Comparison of ENCODE assay signal across 10 mouse cellular contexts in genomic region chr7:138923756-138924425, GRCm38 (mm10). TPM values are rescaled to one million over a fixed set of nuclear protein-coding genes. Genes with fewer than 3 reads are reported as not detected.
DNase-seq lines count a peak whose midpoint lies in the region; ATAC-seq and TF ChIP-seq lines count a peak whose summit lies in the region.
"Had no signal": no experiment of that assay in that cellular context is flagged by ENCODE, and none has a peak within 500 bp of the region (broad histone marks: within the 10 kb centered on the region; RNA-seq: fewer than 3 reads in every experiment).

No protein-coding gene starts in this region.

- no peaks in the 10 kb centered on the region for H3K27me3 ChIP-seq in hindbrain, postnatal 0 days (ENCODE audit: insufficient read depth, low read length)
- no peaks in the 10 kb centered on the region for H3K27me3 ChIP-seq in hindbrain, embryonic 12.5 days
- H3K27me3 ChIP-seq in liver, postnatal 0 days (ENCODE audit: insufficient read depth, low read length) = no peaks in the 10 kb centered on the region
- H3K27me3 ChIP-seq: embryonic facial prominence, embryonic 12.5 days; limb, embryonic 15.5 days had no signal

- no peaks in the 10 kb centered on the region for H3K9me3 ChIP-seq in hindbrain, postnatal 0 days (ENCODE audit: low read length)
- no peaks in the 10 kb centered on the region for H3K9me3 ChIP-seq in hindbrain, embryonic 12.5 days (replicated peaks)
- H3K9me3 ChIP-seq in liver, postnatal 0 days (ENCODE audit: low read length) = no peaks in the 10 kb centered on the region
- H3K9me3 ChIP-seq: embryonic facial prominence, embryonic 12.5 days; limb, embryonic 15.5 days had no signal

- H3K4me3 ChIP-seq in hindbrain, postnatal 0 days (ENCODE audit: low read length) = no peak overlapping the region
- no peak overlapping the region for H3K4me3 ChIP-seq in hindbrain, embryonic 12.5 days
- H3K4me3 ChIP-seq in bone marrow, adult 2 months (replicated peaks; ENCODE audit: control insufficient read depth, low read depth, low read length) = no peak overlapping the region
- no peak overlapping the region for H3K4me3 ChIP-seq in liver, postnatal 0 days (ENCODE audit: low read depth, low read length)
- H3K4me3 ChIP-seq: embryonic facial prominence, embryonic 12.5 days; limb, embryonic 15.5 days had no signal

- no peak for ATAC-seq in hindbrain, postnatal 0 days
- no peak for ATAC-seq in hindbrain, embryonic 12.5 days (ENCODE audit: low FRiP score)
- ATAC-seq in liver, postnatal 0 days = no peak

- H3K4me1 ChIP-seq in hindbrain, postnatal 0 days (ENCODE audit: insufficient read depth, low read length) = no peaks in the 10 kb centered on the region; the same call in 1 of the 2 replicates
- H3K4me1 ChIP-seq in hindbrain, embryonic 12.5 days = peaks cover 10% of the 10 kb centered on the region
- peaks cover 1% of the 10 kb centered on the region for H3K4me1 ChIP-seq in bone marrow, adult 2 months (ENCODE audit: control insufficient read depth, insufficient read depth, low read length)
- peaks cover 9% of the 10 kb centered on the region for H3K4me1 ChIP-seq in liver, postnatal 0 days (ENCODE audit: insufficient read depth)

- 9% methylated on average over 3 of the region's 3 CpGs for WGBS in hindbrain, postnatal 0 days
- 10% methylated on average over 3 of the region's 3 CpGs for WGBS in hindbrain, embryonic 12.5 days
- WGBS in bone marrow, adult 2 months = 16% methylated on average over 3 of the region's 3 CpGs
- WGBS in liver, postnatal 0 days (ENCODE audit: insufficient replicate concordance) = 8% methylated on average over 3 of the region's 3 CpGs

- H3K36me3 ChIP-seq in hindbrain, postnatal 0 days (ENCODE audit: insufficient read depth, low read length) = no peaks in the 10 kb centered on the region
- no peaks in the 10 kb centered on the region for H3K36me3 ChIP-seq in hindbrain, embryonic 12.5 days
- H3K36me3 ChIP-seq in liver, postnatal 0 days (replicated peaks; ENCODE audit: insufficient read depth, low read length) = no peaks in the 10 kb centered on the region
- H3K36me3 ChIP-seq: embryonic facial prominence, embryonic 12.5 days; limb, embryonic 15.5 days had no signal

- DNase-seq in hindbrain, postnatal 0 days (ENCODE audit: low spot score) = peak; percentile 44
- DNase-seq in ES-CJ7 (ENCODE audit: low read depth, low spot score) = peak; percentile 76
- peak; percentile 54 for DNase-seq in liver, postnatal 0 days
- no peak for DNase-seq in spleen, adult 12 weeks (ENCODE audit: low spot score)
- no peak for DNase-seq in cerebellum, adult 11-12 months
- DNase-seq in urinary bladder, postnatal 4 days (ENCODE audit: low spot score in 2 of 2) = no peak

- no peak overlapping the region for H3K4me2 ChIP-seq in hindbrain, postnatal 0 days (ENCODE audit: low read depth, low read length)
- no peak overlapping the region for H3K4me2 ChIP-seq in hindbrain, embryonic 12.5 days (replicated peaks)
- H3K4me2 ChIP-seq in liver, postnatal 0 days (ENCODE audit: low read depth, low read length) = no peak overlapping the region
- H3K4me2 ChIP-seq: embryonic facial prominence, embryonic 12.5 days; limb, embryonic 15.5 days had no signal

- no peak for TF ChIP-seq EP300 in liver, postnatal 0 days (IDR thresholded peaks at IDR 0.05; ENCODE audit: low read depth)

- TF ChIP-seq CTCF in hindbrain, postnatal 0 days (IDR thresholded peaks at IDR 0.05; ENCODE audit: low read depth) = peak; percentile 45
- peak; percentile 51 for TF ChIP-seq CTCF in bone marrow, adult 2 months (IDR thresholded peaks at IDR 0.05; ENCODE audit: control insufficient read depth, insufficient read depth, low read length)
- TF ChIP-seq CTCF in liver, postnatal 0 days (IDR thresholded peaks at IDR 0.05; ENCODE audit: low read depth) = peak; percentile 59

- H3K27ac ChIP-seq in hindbrain, postnatal 0 days = no peak overlapping the region
- no peak overlapping the region for H3K27ac ChIP-seq in hindbrain, embryonic 12.5 days
- no peak overlapping the region for H3K27ac ChIP-seq in bone marrow, adult 2 months (ENCODE audit: control insufficient read depth, insufficient read depth, low read depth, low read length, poor library complexity)
- H3K27ac ChIP-seq in liver, postnatal 0 days (ENCODE audit: low read depth) = no peak overlapping the region
- H3K27ac ChIP-seq: embryonic facial prominence, embryonic 12.5 days; limb, embryonic 15.5 days had no signal

- H3K9ac ChIP-seq in hindbrain, postnatal 0 days (replicated peaks; ENCODE audit: low read length) = no peak overlapping the region
- H3K9ac ChIP-seq in hindbrain, embryonic 12.5 days = no peak overlapping the region
- H3K9ac ChIP-seq in liver, postnatal 0 days (replicated peaks) = no peak overlapping the region
- H3K9ac ChIP-seq: embryonic facial prominence, embryonic 12.5 days; limb, embryonic 15.5 days had no signal

- TF ChIP-seq POLR2A in bone marrow, adult 2 months (IDR thresholded peaks at IDR 0.05; ENCODE audit: borderline replicate concordance, control insufficient read depth, low read depth, low read length) = no peak

RNA-seq across cellular contexts. Expression of gene Bnip3, which starts 14.6 kb away (rescaled TPM):
- 115 and 170 TPM in 2 replicates for total RNA-seq in hindbrain, postnatal 0 days (2014; rRNA removed)
- 162 and 163 TPM in 2 replicates for polyA plus RNA-seq in hindbrain, postnatal 0 days (2015; fragmentation: Nextera tagmentation; extraction: Ambion mirVana)
- polyA plus RNA-seq in hindbrain, embryonic 12.5 days (2016; fragmentation: Nextera tagmentation; extraction: Ambion mirVana) = 92.7 and 93.6 TPM in 2 replicates
- 7.8 and 10.7 TPM in 2 replicates for polyA plus RNA-seq in bone marrow, adult 2 months (2011; ENCODE audit: insufficient read depth, insufficient read length, low replicate concordance, missing spikeins)
- polyA plus RNA-seq in liver, postnatal 0 days (2015; fragmentation: Nextera tagmentation; extraction: Ambion mirVana) = 171 and 190 TPM in 2 replicates

RNA-seq across cellular contexts. Expression of gene Jakmip3, which starts 16.6 kb away (rescaled TPM):
- total RNA-seq in hindbrain, postnatal 0 days (2014; rRNA removed) = 12.4 and 13.6 TPM in 2 replicates
- 7.6 and 8.2 TPM in 2 replicates for polyA plus RNA-seq in hindbrain, postnatal 0 days (2015; fragmentation: Nextera tagmentation; extraction: Ambion mirVana)
- polyA plus RNA-seq in hindbrain, embryonic 12.5 days (2016; fragmentation: Nextera tagmentation; extraction: Ambion mirVana) = 1.7 and 1.9 TPM in 2 replicates
- polyA plus RNA-seq in bone marrow, adult 2 months (2011; ENCODE audit: insufficient read depth, insufficient read length, low replicate concordance, missing spikeins) = not detected in 2 replicates
- polyA plus RNA-seq in liver, postnatal 0 days (2015; fragmentation: Nextera tagmentation; extraction: Ambion mirVana) = not detected in 2 replicates

Comparison
In these comparisons a context has a peak if more than half of its experiments do, and no peak if none do; other contexts are left out.
1. DNase-seq: peak in hindbrain, postnatal 0 days (single experiment), ES-CJ7 (single experiment) and liver, postnatal 0 days (single experiment); none in spleen, adult 12 weeks (single experiment), cerebellum, adult 11-12 months (single experiment) and urinary bladder, postnatal 4 days (0 of 2).
2. Peak in every context shown above with its lines, with median percentiles within 50 percentile points of each other: CTCF ChIP-seq.